Mouse (Mus musculus): ENCODE data around the gene Nphs1.

Gene Nphs1

GRCm38 (mm10) chr7:30457629-30458330 lies at the start of gene Nphs1, which contains the start of gene Kirrel2:
Gene Nphs1 (plus strand): TSS chr7:30458315.
Gene Kirrel2 (minus strand): TSS chr7:30457690.
- DNase-seq, result peak; percentile 44 to 51

DNA sequence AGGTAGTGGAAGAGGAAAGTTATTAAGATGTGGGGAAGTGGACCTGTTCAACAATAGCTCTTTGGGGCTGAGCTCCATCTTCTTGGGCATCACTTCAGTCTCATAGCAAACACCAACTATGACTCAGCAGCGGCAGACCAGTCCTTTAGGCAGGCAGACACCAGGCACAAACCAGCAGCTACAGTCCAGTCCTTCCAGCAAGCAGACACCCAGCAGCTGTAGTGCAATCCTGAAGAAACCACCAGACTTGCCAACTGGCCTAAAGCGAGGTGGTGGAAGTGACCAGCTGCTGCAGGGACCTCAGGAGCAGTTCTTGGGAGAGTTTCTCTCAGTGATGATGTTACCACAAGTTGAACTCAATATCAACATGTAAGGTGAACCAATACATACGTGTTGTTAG lies 49.5 kb upstream of the Nphs1 start:
- no peak for DNase-seq

GRCm38 (mm10) chr7:30409789-30410188 lies 48.3 kb upstream of the Nphs1 start:
- DNase-seq, result no peak

GRCm38 (mm10) chr7:30411023-30411422 lies 47.1 kb upstream of the Nphs1 start:
- DNase-seq, result no peak

GRCm38 (mm10) chr7:30412735-30413147 lies 45.4 kb upstream of the Nphs1 start:
- no peak for DNase-seq

DNA sequence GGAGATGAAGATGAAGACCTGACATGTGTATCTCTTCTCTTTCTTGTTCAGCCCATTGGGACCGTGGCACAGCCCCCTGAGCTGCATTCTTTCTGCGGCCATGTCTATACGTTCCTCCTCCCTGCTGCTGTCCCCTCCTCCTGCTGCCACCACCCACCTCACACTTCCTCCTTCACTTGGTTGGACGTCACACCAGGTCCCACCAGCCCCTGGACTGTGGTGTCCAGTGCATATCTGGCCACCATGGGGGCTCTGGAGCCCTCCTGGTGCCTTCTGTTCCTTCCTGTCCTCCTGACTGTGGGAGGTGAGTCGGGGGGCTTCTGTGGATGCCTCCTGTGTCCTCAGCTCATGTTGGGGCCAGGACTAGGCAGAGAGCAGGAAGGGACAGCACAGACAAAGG lies 44.5 kb upstream of the Nphs1 start, which contains the start of gene Tyrobp:
Gene Tyrobp, plus strand, starts transcription at position 165 of the 400 bp plus-strand sequence.
- no peak for DNase-seq

DNA sequence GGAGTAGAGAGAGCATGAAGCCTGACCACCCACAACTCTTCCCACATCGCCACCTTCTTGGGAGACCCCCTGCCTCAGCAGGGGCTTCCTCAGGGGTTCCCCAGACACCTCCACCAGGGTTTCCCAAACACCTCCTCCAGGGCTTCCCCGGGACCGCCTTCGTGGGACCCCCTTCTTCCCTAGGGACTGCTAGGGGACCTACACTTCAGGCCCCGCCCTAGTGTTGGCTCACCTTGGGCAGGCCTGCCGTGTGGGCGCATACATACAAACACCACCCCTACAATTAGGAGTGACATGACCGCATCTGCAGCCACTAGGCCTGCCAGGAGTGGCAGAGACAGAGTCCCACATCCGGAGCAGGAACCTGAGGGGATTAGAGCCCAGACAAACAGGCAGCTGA lies 40.3 kb upstream of the Nphs1 start:
- DNase-seq, result no peak

DNA sequence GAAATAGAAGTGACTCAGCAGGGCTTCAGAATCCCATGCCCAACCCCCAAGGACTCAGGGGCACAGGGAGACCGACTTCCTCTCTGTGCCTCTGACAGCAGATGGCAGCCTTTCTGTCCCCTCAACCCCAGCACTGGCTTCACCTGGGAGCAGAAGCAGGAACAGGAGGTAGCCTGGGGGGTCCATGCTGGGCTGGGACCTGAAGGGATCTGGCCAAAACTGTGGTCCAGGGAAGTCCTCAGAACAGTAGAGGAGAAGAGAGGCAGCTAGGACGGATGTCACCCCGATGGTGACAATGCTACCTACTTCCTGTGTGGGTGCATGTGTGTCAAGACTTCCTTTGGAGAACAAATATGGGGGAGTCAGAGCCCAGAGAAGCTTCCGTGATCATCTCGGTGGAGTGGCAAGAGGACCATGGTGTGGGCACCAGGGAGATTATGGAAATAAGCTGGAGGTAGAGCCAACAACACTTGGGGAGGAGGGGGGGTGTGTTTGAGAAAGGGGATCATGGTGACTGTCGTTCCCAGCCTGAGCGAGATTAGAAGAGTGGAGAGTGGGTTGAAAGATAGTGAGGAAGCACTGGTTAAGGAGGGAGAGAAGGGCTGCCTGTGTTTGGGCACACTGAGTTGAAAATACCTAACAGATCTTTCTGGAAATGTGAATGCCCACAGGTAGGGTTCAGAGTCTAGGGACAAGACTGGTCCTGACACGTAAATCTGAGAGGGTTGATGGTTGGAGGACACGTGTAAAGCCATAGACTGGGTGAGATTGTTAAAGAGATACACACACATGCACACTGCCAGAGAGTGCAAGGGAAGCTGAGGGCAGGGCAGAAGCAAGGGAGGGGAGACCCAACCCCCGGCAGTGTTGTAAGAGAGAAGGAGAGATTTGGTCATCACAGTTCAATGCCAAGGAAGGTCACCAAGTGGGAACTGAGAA lies 38.3 kb upstream of the Nphs1 start, which contains the start of gene Hcst:
Gene Hcst, minus strand, starts transcription at position 294 of the 939 bp plus-strand sequence.
- DNase-seq, result no peak

- no peak for DNase-seq
Observed at GRCm38 (mm10) chr7:30420673-30421072, 37.4 kb upstream of the Nphs1 start.

DNA sequence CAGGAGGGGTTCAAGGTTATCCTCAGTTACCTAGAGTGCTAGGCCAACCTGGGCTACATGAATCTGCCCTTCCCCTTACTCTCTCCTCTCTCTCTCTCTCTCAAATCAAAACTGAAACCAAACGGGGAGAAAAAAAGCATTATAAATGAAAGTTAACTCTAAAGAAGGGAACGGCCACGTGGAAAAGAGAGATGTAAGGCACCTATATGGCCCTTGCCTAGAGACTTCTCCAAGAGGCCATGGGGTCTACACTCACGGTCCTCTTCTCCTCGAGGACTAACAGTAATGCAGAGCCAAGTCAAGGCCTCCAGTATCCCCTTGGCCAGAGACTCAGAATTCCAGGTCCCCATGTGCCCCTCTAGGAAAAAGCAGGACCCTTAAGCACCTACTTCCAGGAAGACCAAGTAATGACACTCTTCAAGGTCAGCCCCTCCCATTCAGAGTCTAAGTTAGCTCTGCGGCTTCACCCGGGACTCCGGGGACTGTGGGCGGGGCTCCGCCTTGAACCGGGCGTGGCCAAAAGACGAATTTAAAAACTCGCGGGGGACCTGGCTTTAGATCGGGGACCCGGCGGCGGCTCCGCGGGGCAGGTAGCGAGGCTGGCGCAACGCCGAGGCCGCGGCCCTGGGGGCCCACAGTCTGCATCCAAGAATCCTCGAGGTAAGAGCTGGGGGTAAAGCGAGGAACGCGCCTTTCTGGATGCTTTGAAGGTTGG lies 36.8 kb upstream of the Nphs1 start, which contains the start of gene Nfkbid:
Gene Nfkbid, plus strand, starts transcription at position 558 of the 715 bp plus-strand sequence.
- peak; percentile 71 to 76 for DNase-seq

DNA sequence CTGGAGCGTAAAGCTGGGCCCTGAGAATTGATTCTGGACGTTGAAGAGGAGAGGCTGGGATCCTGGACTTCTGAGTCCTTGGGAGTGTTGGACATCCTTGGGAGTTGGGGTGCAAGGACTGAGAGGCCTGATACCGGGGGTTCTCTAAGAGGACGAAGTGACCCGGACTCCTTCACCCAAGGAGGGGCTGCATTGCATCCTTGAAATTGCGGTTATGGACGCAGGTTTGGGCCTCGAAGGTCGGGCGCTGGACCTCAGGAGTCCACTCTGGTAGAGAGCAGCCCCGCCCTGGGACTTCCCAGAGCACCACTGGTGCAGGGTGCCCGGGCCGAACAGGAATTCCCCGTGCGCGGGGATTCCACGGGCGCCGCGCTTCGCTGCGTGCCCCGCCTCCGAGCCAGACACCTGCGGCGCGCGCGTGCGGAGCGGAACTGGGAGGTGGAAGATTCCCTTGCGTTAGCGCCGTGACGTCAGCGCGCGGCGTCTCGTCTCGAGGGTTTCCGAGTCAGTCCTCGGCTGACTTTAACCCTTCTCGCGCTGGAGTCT lies 36.2 kb upstream of the Nphs1 start:
- DNase-seq, result peak; percentile 97

DNA sequence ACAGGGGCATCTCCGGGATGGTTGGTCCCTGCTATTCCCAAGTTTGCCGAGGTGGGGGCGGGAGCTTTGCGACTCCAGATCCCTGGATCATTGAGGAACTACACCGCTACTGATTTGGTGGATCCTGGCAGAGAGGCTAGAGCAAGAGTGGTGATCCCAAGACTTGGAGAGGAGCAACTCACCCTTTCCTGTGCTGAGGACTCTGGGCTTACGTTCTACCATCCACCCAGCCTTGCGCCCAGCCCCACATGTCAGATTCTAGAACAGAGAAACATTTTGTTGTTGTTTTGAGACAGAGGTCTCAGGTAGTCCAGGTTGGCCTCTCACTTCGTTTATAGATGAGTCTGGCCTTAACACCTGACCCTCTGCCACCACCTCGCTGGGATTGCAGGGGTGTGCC lies 35.6 kb upstream of the Nphs1 start:
- no peak for DNase-seq

- DNase-seq, result peak; percentile 48 to 54
Observed at GRCm38 (mm10) chr7:30423071-30423641, 35.0 kb upstream of the Nphs1 start.

DNA sequence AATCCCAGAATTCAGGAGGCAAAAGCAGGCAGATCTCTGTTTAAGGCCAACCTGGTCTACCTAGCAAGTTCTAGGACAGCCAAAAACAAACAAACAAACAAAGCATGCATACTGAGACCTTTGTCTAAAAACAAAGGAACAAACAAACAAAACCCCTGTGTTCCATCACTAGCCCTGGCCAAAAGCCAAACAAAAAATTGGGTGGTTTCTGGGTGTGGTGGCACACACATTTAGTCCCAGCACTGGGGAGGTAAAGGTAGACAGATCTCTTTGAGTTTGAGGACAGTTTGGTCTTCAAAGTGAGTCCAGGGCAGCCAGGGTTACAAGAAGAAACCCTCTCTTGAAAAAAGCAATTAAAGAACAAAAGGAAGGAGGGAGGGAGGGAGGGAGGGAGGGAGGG lies 28.8 kb upstream of the Nphs1 start:
- DNase-seq, result no peak

- no peak for DNase-seq
Observed at GRCm38 (mm10) chr7:30430191-30430590, 27.9 kb upstream of the Nphs1 start.

GRCm38 (mm10) chr7:30431793-30432192 lies 26.3 kb upstream of the Nphs1 start:
- DNase-seq, result peak; percentile 94 to 95

- DNase-seq, result no peak
Observed at GRCm38 (mm10) chr7:30434238-30434637, 23.9 kb upstream of the Nphs1 start.

DNA sequence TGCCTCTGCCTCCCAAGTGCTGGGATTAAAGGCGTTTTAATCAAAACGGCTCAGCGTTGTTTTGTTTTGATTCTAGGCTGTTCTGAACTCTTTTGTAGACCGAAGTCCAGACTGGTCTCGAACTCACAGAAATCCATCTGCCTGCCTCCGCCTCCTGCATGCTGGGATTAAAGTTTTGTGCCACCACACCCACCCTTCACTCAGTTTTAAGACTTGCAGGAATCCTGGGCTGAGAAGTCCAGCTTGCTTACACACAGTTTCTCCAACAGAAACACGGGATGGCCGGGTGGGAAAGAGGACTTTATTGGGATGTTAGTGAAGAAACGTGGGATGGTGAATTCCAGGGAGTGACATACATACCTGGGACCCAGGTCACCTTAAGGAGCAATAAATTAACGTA lies 23.4 kb upstream of the Nphs1 start:
- no peak for DNase-seq

- no peak for DNase-seq
Observed at GRCm38 (mm10) chr7:30435156-30435555, 23.0 kb upstream of the Nphs1 start.

DNA sequence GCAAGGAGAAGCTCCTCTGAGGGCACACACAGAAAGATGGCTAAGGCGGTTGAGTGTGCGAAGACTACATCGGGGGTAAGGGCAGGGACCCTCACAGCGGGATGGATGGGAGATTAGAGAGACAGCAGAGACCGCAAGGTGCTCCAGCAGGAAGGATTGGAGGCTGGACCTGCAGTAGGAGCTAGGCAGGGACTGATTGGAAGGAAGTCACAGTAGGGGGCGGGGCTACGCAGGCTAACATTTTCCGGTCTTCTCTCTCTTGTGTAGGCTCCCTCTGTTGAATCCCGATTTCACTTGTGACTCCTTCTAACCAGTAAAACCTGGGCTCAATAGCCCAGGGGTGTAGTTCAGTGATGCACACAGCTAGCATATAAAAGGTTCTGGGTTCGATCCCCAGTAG lies 21.2 kb upstream of the Nphs1 start:
- no peak for DNase-seq

DNA sequence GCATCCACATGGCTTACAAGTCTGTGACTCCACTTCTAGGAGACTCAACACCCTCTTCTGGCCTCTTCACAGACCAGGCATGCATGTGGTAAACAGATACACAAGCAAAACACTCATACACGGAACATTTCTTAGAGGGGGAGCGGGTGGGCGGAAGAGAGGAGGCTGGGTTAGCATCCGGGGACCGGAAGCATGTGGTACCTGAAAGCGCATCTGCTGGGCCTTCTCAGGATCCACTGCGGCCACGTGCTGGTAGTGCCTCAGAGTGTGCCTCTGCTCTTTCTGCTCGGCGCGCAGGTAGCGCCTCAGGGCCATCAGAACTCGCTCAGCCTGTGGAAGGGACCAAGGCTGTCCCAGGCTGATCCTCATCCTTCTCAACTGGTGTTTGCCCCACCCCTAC lies 18.4 kb upstream of the Nphs1 start:
- DNase-seq, result peak in 1 of 2 experiments; percentile 16

- DNase-seq, result peak; percentile 80 to 87
Observed at GRCm38 (mm10) chr7:30440697-30441096, 17.4 kb upstream of the Nphs1 start.

All from cerebellum, postnatal 14 days (tissue).